In the genomic region with DNA sequence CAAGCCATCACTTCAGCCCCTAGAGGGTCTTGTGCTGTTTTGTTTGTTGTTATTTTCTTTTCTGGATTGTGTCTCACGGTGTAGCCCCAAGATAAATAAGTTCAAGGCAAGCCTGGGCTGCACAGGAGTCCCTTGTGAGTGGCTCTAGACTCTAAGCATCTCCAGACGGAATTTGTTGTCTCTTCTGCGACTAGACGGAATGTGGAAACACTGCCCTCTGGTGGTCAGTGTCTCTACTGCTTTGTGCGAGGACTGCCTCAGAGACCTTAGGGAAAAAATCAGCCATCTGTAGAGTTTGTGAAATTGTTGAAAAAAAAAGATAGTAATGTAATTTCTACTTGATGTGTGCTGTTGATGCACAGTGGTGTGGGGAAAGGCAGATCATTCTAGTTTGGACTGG, we compare ENCODE assay signal across 9 mouse cellular contexts. TPM values are rescaled to one million over a fixed set of nuclear protein-coding genes. Genes with fewer than 3 reads are reported as not detected.
A peak's percentile ranks its signal among the peaks of the same experiment; 100 is the strongest.
DNase-seq lines count a peak whose midpoint lies in the region; ATAC-seq and TF ChIP-seq lines count a peak whose summit lies in the region.
"Had no signal": no experiment of that assay in that cellular context is flagged by ENCODE, and none has a peak within 500 bp of the region (broad histone marks: within the 10 kb centered on the region; RNA-seq: fewer than 3 reads in every experiment).

No protein-coding gene starts in this region.

- no peak overlapping the region for H3K4me3 ChIP-seq in hindbrain, embryonic 11.5 days (ENCODE audit: low read depth, low read length)
- H3K4me3 ChIP-seq in hindbrain, embryonic 12.5 days: no peak overlapping the region
- H3K4me3 ChIP-seq in forebrain, embryonic 16.5 days (replicated peaks; ENCODE audit: low read length): no peak overlapping the region
- H3K4me3 ChIP-seq in left cerebral cortex, adult 2 months: no peak overlapping the region
- no peak overlapping the region for H3K4me3 ChIP-seq in midbrain, postnatal 0 days (ENCODE audit: low read depth, low read length)
- H3K4me3 ChIP-seq: stomach, embryonic 15.5 days had no signal

- no peak overlapping the region for H3K4me2 ChIP-seq in hindbrain, embryonic 11.5 days (replicated peaks; ENCODE audit: low read depth, low read length)
- no peak overlapping the region for H3K4me2 ChIP-seq in hindbrain, embryonic 12.5 days (replicated peaks)
- no peak overlapping the region for H3K4me2 ChIP-seq in forebrain, embryonic 16.5 days (ENCODE audit: low read length)
- no peak overlapping the region for H3K4me2 ChIP-seq in midbrain, postnatal 0 days (ENCODE audit: low read depth, low read length, poor library complexity, severe bottlenecking)
- H3K4me2 ChIP-seq: stomach, embryonic 15.5 days had no signal

- 1% methylated on average over 5 of the region's 5 CpGs for WGBS in hindbrain, embryonic 11.5 days
- 2% methylated on average over 5 of the region's 5 CpGs for WGBS in hindbrain, embryonic 12.5 days
- WGBS in forebrain, embryonic 16.5 days: 2% methylated on average over 5 of the region's 5 CpGs
- under 1% methylated on average over 5 of the region's 5 CpGs for WGBS in midbrain, postnatal 0 days

- no peak overlapping the region for H3K27ac ChIP-seq in hindbrain, embryonic 11.5 days (ENCODE audit: low read depth, low read length)
- no peak overlapping the region for H3K27ac ChIP-seq in hindbrain, embryonic 12.5 days
- no peak overlapping the region for H3K27ac ChIP-seq in forebrain, embryonic 16.5 days (ENCODE audit: low read length)
- no peak overlapping the region for H3K27ac ChIP-seq in left cerebral cortex, adult 2 months
- no peak overlapping the region for H3K27ac ChIP-seq in midbrain, postnatal 0 days (ENCODE audit: low read depth, low read length)
- H3K27ac ChIP-seq: stomach, embryonic 15.5 days had no signal

- H3K4me1 ChIP-seq in hindbrain, embryonic 11.5 days (replicated peaks; ENCODE audit: control insufficient read depth, insufficient read depth, low read length): no peaks in the 10 kb centered on the region
- H3K4me1 ChIP-seq in hindbrain, embryonic 12.5 days: no peaks in the 10 kb centered on the region; the same call in 1 of the 2 replicates
- no peaks in the 10 kb centered on the region for H3K4me1 ChIP-seq in forebrain, embryonic 16.5 days (replicated peaks; ENCODE audit: control insufficient read depth, insufficient read depth, low read length)
- H3K4me1 ChIP-seq in midbrain, postnatal 0 days (ENCODE audit: insufficient read depth, low read length): no peaks in the 10 kb centered on the region
- H3K4me1 ChIP-seq: stomach, embryonic 15.5 days had no signal

- ATAC-seq in hindbrain, embryonic 11.5 days (ENCODE audit: low FRiP score): peak; percentile 60; the same call in 1 of the 2 replicates
- ATAC-seq in hindbrain, embryonic 12.5 days (ENCODE audit: low FRiP score): no peak
- peak; percentile 59; the same call in 1 of the 2 replicates for ATAC-seq in forebrain, embryonic 16.5 days
- no peak for ATAC-seq in midbrain, postnatal 0 days (ENCODE audit: low FRiP score)

- H3K27me3 ChIP-seq in hindbrain, embryonic 11.5 days (ENCODE audit: control insufficient read depth, insufficient read depth, low read length): no peaks in the 10 kb centered on the region
- peaks cover 4% of the 10 kb centered on the region; the same call in 1 of the 2 replicates for H3K27me3 ChIP-seq in hindbrain, embryonic 12.5 days
- H3K27me3 ChIP-seq in forebrain, embryonic 16.5 days (replicated peaks; ENCODE audit: control insufficient read depth, insufficient read depth, low read length): no peaks in the 10 kb centered on the region
- no peaks in the 10 kb centered on the region; the same call in 1 of the 2 replicates for H3K27me3 ChIP-seq in midbrain, postnatal 0 days (ENCODE audit: insufficient read depth, low read length)
- H3K27me3 ChIP-seq: stomach, embryonic 15.5 days had no signal

- no peaks in the 10 kb centered on the region for H3K36me3 ChIP-seq in hindbrain, embryonic 11.5 days (ENCODE audit: control insufficient read depth, insufficient read depth, low read length)
- no peaks in the 10 kb centered on the region for H3K36me3 ChIP-seq in hindbrain, embryonic 12.5 days
- no peaks in the 10 kb centered on the region for H3K36me3 ChIP-seq in forebrain, embryonic 16.5 days (ENCODE audit: control insufficient read depth, insufficient read depth)
- no peaks in the 10 kb centered on the region for H3K36me3 ChIP-seq in midbrain, postnatal 0 days (ENCODE audit: insufficient read depth, low read length)
- H3K36me3 ChIP-seq: stomach, embryonic 15.5 days had no signal

- no peak overlapping the region for H3K9ac ChIP-seq in hindbrain, embryonic 11.5 days (ENCODE audit: low read depth, low read length)
- no peak overlapping the region for H3K9ac ChIP-seq in hindbrain, embryonic 12.5 days
- no peak overlapping the region for H3K9ac ChIP-seq in forebrain, embryonic 16.5 days (replicated peaks; ENCODE audit: low read depth, low read length)
- H3K9ac ChIP-seq in midbrain, postnatal 0 days (replicated peaks; ENCODE audit: low read length, poor library complexity, severe bottlenecking): no peak overlapping the region
- H3K9ac ChIP-seq: stomach, embryonic 15.5 days had no signal

- peak; percentile 93 for TF ChIP-seq CTCF in left cerebral cortex, adult 2 months (IDR thresholded peaks at IDR 0.05)
- peak; percentile 94 for TF ChIP-seq CTCF in midbrain, postnatal 0 days (IDR thresholded peaks at IDR 0.05)

- intact Hi-C loops in left cerebral cortex, adult 2 months (cut with DNase I): loop anchor here (5.0 to 10.0 kb wide), 3 partner anchors 52 to 195 kb away; no protein-coding TSS in a partner anchor

- peak; percentile 88 for DNase-seq in hindbrain, embryonic 11.5 days (ENCODE audit: low spot score)
- peak; percentile 48 for DNase-seq in cerebellum, adult 11 months
- peak; percentile 72 for DNase-seq in hindlimb bud, embryonic 11.5 days (ENCODE audit: extremely low spot score, low read depth, low spot score)
- DNase-seq in left cerebral cortex, adult 2 months (ENCODE audit: extremely low spot score in 1 of 2, low spot score in 2 of 2): peak; percentile 70 to 79
- peak; percentile 88 for DNase-seq in midbrain, postnatal 0 days (ENCODE audit: low spot score)
- DNase-seq in spleen, postnatal 4 days (ENCODE audit: low spot score in 2 of 2): peak; percentile 57 to 86

- H3K9me3 ChIP-seq in hindbrain, embryonic 11.5 days (ENCODE audit: control insufficient read depth, low read length): no peaks in the 10 kb centered on the region
- H3K9me3 ChIP-seq in hindbrain, embryonic 12.5 days (replicated peaks): no peaks in the 10 kb centered on the region
- no peaks in the 10 kb centered on the region for H3K9me3 ChIP-seq in forebrain, embryonic 16.5 days (ENCODE audit: control insufficient read depth, low read length)
- no peaks in the 10 kb centered on the region for H3K9me3 ChIP-seq in midbrain, postnatal 0 days (ENCODE audit: low read length)
- H3K9me3 ChIP-seq: stomach, embryonic 15.5 days had no signal

RNA-seq across cellular contexts. Expression of a gene that starts 13.9 kb away (rescaled TPM):
- 179 and 185 TPM in 2 replicates for polyA plus RNA-seq in hindbrain, embryonic 11.5 days (2014; fragmentation: Nextera tagmentation; extraction: Ambion mirVana)
- polyA plus RNA-seq in hindbrain, embryonic 12.5 days (2016; fragmentation: Nextera tagmentation; extraction: Ambion mirVana): 191 and 201 TPM in 2 replicates
- 247 and 259 TPM in 2 replicates for polyA plus RNA-seq in forebrain, embryonic 16.5 days (2015; fragmentation: Nextera tagmentation; extraction: Ambion mirVana)
- total RNA-seq in left cerebral cortex, adult 2 months (2021): 100 to 1,000 TPM; 192 to 199 TPM
- total RNA-seq in midbrain, postnatal 0 days (2014; rRNA removed): 148 and 151 TPM in 2 replicates
- polyA plus RNA-seq in midbrain, postnatal 0 days (2015; fragmentation: Nextera tagmentation; extraction: Ambion mirVana): 238 and 244 TPM in 2 replicates

RNA-seq across cellular contexts. Expression of a gene that starts 14.1 kb away (rescaled TPM):
- not detected in 2 replicates for polyA plus RNA-seq in hindbrain, embryonic 11.5 days (2014; fragmentation: Nextera tagmentation; extraction: Ambion mirVana)
- not detected in 2 replicates for polyA plus RNA-seq in hindbrain, embryonic 12.5 days (2016; fragmentation: Nextera tagmentation; extraction: Ambion mirVana)
- not detected in 2 replicates for polyA plus RNA-seq in forebrain, embryonic 16.5 days (2015; fragmentation: Nextera tagmentation; extraction: Ambion mirVana)
- total RNA-seq in left cerebral cortex, adult 2 months (2021): not detected
- not detected in 2 replicates for total RNA-seq in midbrain, postnatal 0 days (2014; rRNA removed)
- polyA plus RNA-seq in midbrain, postnatal 0 days (2015; fragmentation: Nextera tagmentation; extraction: Ambion mirVana): not detected in 2 replicates

RNA-seq across cellular contexts. Expression of a gene that starts 26.9 kb away (rescaled TPM):
- polyA plus RNA-seq in hindbrain, embryonic 11.5 days (2014; fragmentation: Nextera tagmentation; extraction: Ambion mirVana): 0.13 TPM in 1 of 2 replicates, not detected in the other
- polyA plus RNA-seq in hindbrain, embryonic 12.5 days (2016; fragmentation: Nextera tagmentation; extraction: Ambion mirVana): not detected in 2 replicates
- polyA plus RNA-seq in forebrain, embryonic 16.5 days (2015; fragmentation: Nextera tagmentation; extraction: Ambion mirVana): not detected in 2 replicates
- total RNA-seq in left cerebral cortex, adult 2 months (2021): not detected
- not detected in 2 replicates for total RNA-seq in midbrain, postnatal 0 days (2014; rRNA removed)
- not detected in 2 replicates for polyA plus RNA-seq in midbrain, postnatal 0 days (2015; fragmentation: Nextera tagmentation; extraction: Ambion mirVana)
- polyA plus RNA-seq: stomach, embryonic 15.5 days had no signal

RNA-seq across cellular contexts. Expression of a gene that starts 37.2 kb away (rescaled TPM):
- not detected in 2 replicates for polyA plus RNA-seq in hindbrain, embryonic 11.5 days (2014; fragmentation: Nextera tagmentation; extraction: Ambion mirVana)
- polyA plus RNA-seq in hindbrain, embryonic 12.5 days (2016; fragmentation: Nextera tagmentation; extraction: Ambion mirVana): not detected in 2 replicates
- polyA plus RNA-seq in forebrain, embryonic 16.5 days (2015; fragmentation: Nextera tagmentation; extraction: Ambion mirVana): not detected in 2 replicates
- not detected for total RNA-seq in left cerebral cortex, adult 2 months (2021)
- total RNA-seq in midbrain, postnatal 0 days (2014; rRNA removed): not detected in 2 replicates
- not detected in 2 replicates for polyA plus RNA-seq in midbrain, postnatal 0 days (2015; fragmentation: Nextera tagmentation; extraction: Ambion mirVana)
- polyA plus RNA-seq: stomach, embryonic 15.5 days had no signal

RNA-seq across cellular contexts. Expression of a gene that starts 44.3 kb away (rescaled TPM):
- 49.3 and 54.3 TPM in 2 replicates for polyA plus RNA-seq in hindbrain, embryonic 11.5 days (2014; fragmentation: Nextera tagmentation; extraction: Ambion mirVana)
- polyA plus RNA-seq in hindbrain, embryonic 12.5 days (2016; fragmentation: Nextera tagmentation; extraction: Ambion mirVana): 95.5 and 108 TPM in 2 replicates
- 62.2 and 63.7 TPM in 2 replicates for polyA plus RNA-seq in forebrain, embryonic 16.5 days (2015; fragmentation: Nextera tagmentation; extraction: Ambion mirVana)
- total RNA-seq in left cerebral cortex, adult 2 months (2021): 10 to 100 TPM; 19.0 to 23.5 TPM
- 32.4 TPM in 2 replicates for total RNA-seq in midbrain, postnatal 0 days (2014; rRNA removed)
- 53.7 and 56.0 TPM in 2 replicates for polyA plus RNA-seq in midbrain, postnatal 0 days (2015; fragmentation: Nextera tagmentation; extraction: Ambion mirVana)

Comparison
In these comparisons a context has a peak if more than half of its experiments do, and no peak if none do; other contexts are left out.
1. ATAC-seq: peak in hindbrain, embryonic 11.5 days (single experiment) and forebrain, embryonic 16.5 days (single experiment); none in hindbrain, embryonic 12.5 days (single experiment) and midbrain, postnatal 0 days (single experiment).
2. Peak in every context shown above with its lines, with median percentiles within 50 percentile points of each other: DNase-seq.